Mouse (Mus musculus): Measurements from ENCODE around the gene Ntng1. TPM values are rescaled to one million over a fixed set of nuclear protein-coding genes. Genes with fewer than 3 reads are reported as not detected.

Gene Ntng1
- total RNA-seq (2014; rRNA removed) (under 0.01 TPM in 1 of 2 replicates, not detected in the other), polyA plus RNA-seq (2012; rRNA removed) (not detected in 2 replicates)

DNA sequence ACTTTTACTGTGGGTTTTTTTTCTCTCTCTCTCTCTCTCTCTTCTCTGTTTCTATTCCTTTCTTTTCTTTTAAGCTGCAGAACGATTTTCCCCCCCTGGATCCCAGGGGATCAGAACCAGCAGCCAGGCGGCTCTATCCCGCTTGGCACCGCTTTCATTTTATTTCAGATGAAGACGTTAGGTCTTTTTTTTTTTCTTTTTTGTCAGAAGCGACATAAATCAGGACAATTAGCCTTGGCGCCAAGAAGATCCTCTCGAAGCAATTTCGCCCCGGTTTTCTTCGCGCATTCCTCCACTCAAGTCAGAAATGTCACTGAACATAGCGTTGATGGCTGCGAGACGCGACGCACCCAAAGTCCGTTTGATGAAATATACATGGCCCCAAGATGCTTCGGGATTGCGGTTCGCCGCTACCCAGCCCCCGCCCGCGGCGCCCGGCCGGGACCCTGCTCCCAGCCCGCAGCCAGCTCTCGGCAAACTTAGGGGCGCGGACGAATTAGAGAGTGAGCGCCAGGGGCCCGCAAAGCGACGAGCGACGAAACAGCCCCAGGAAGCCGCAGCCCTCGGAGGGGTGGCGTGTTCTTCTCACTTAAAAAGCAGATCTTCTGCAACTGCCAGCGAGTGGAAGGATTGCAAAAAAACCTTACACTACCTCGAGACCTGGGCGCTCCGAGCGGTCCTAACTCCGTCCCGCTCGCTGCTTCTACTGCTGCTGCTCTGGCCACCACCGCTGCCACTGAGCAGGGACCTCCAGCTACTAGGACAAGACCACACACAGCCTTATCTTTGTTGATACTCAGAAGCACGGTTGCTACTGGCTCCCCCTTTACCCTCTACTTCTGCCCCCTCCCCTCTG lies at the start of gene Ntng1:
Ntng1 (minus strand) TSS at position 806 of the 856 bp plus-strand sequence.
- Histone ChIP-seq H3K27ac (replicated peaks; ENCODE audit: insufficient read depth, low read depth, low read length) (no peak within 1 kb of the TSS), H3K36me3 (ENCODE audit: control insufficient read depth, insufficient read depth, low read length) (no peaks in the 10 kb centered on the region), H3K4me1 (ENCODE audit: control insufficient read depth, insufficient read depth, low read length) (peaks cover 3% of the 10 kb centered on the region; the same call in 1 of the 2 replicates), H3K79me2 (ENCODE audit: control insufficient read depth, insufficient read depth, low read length) (no peaks in the 10 kb centered on the region), H3K27me3 (ENCODE audit: control insufficient read depth, insufficient read depth, low read length) (peaks cover 16% of the 10 kb centered on the region), H3K9ac (ENCODE audit: low read depth, low read length) (no peak within 1 kb of the TSS), H3K4me3 (ENCODE audit: insufficient read depth, low read depth, low read length) (peak within 1 kb of the TSS; percentile 19; the same call in 1 of the 2 replicates)
- TF ChIP-seq CTCF (IDR thresholded peaks at IDR 0.05; ENCODE audit: low read depth, low read length) = no peak
- no peak for TF ChIP-seq POLR2A (IDR thresholded peaks at IDR 0.05; ENCODE audit: extremely low read depth, insufficient read depth, low read length)
- no peak for DNase-seq (ENCODE audit: extremely low read depth, low read depth, low spot score)
- 2% methylated on average over 52 of the region's 52 CpGs for WGBS

DNA sequence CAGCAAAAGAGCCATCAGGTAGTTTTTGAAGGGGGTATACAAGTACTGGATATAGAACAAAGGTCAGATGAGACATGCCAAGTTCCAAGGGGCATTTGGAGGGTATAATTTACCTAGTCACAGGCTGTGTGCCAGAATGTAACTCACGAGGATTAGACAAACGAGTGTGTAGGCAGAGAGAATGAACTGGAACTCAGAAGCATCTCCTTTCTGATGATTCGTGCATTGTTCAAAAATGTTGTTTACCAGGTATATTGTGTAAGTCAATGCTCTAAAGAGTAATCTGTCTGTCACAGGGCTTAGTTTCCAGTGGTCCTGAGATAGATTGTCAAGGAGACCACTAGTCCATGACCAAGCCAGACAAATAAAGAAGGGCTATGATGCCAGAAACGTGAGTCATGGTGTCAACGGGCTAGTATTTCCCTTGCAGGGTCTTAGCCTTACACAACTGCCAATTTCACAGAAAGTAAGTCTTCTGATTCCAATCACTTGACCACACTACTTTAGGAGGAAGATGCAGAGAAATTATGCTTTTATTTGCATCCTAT lies 43.7 kb upstream of the Ntng1 start:
- WGBS = 44% methylated on average over 5 of the region's 5 CpGs
- Histone ChIP-seq H3K27ac (replicated peaks; ENCODE audit: insufficient read depth, low read depth, low read length) (no peak overlapping the region), H3K4me1 (ENCODE audit: control insufficient read depth, insufficient read depth, low read length) (peaks cover 2% of the 10 kb centered on the region), H3K4me3 (ENCODE audit: insufficient read depth, low read depth, low read length) (no peak overlapping the region), H3K79me2 (ENCODE audit: control insufficient read depth, insufficient read depth, low read length) (no peaks in the 10 kb centered on the region), H3K27me3 (ENCODE audit: control insufficient read depth, insufficient read depth, low read length) (no peaks in the 10 kb centered on the region), H3K9ac (ENCODE audit: low read depth, low read length) (no peak overlapping the region), H3K36me3 (ENCODE audit: control insufficient read depth, insufficient read depth, low read length) (no peaks in the 10 kb centered on the region)
- no peak for TF ChIP-seq POLR2A (IDR thresholded peaks at IDR 0.05; ENCODE audit: extremely low read depth, insufficient read depth, low read length)
- no peak for TF ChIP-seq CTCF (IDR thresholded peaks at IDR 0.05; ENCODE audit: low read depth, low read length)
- peak; percentile 16 for DNase-seq (ENCODE audit: extremely low read depth, low read depth, low spot score)

DNA sequence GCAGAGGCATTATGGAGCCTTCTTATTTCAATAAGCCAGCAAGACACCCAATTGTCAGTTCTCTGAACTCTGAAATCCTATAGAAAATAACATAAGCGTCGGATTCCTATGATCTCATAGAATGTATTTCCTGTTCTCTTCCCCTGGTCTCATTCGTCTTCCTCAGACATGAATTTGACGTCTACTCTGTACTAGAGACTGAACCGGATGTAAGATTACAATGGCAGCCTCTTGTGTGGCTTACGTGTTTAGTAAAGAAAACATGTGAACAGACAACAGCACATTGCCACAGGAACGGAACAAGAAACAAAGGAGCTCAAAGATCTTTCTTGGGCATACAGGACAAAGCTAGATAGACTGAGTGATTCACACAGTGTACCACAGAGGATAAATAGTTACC lies 5.3 kb upstream of the Ntng1 start:
- peaks cover 7% of the 10 kb centered on the region; the same call in 1 of the 2 replicates for H3K27me3 ChIP-seq (ENCODE audit: control insufficient read depth, insufficient read depth, low read length)
- H3K4me1 ChIP-seq (ENCODE audit: control insufficient read depth, insufficient read depth, low read length) = no peaks in the 10 kb centered on the region
- no peaks in the 10 kb centered on the region for H3K36me3 ChIP-seq (ENCODE audit: control insufficient read depth, insufficient read depth, low read length)
- 74% methylated on average over 7 of the region's 7 CpGs for WGBS
- no peaks in the 10 kb centered on the region for H3K79me2 ChIP-seq (ENCODE audit: control insufficient read depth, insufficient read depth, low read length)
- no peak overlapping the region for H3K4me3 ChIP-seq (ENCODE audit: insufficient read depth, low read depth, low read length)
- H3K9ac ChIP-seq (ENCODE audit: low read depth, low read length) = no peak overlapping the region
- TF ChIP-seq CTCF (IDR thresholded peaks at IDR 0.05; ENCODE audit: low read depth, low read length) (no peak), POLR2A (IDR thresholded peaks at IDR 0.05; ENCODE audit: extremely low read depth, insufficient read depth, low read length) (no peak)
- DNase-seq (ENCODE audit: extremely low read depth, low read depth, low spot score) = no peak
- H3K27ac ChIP-seq (replicated peaks; ENCODE audit: insufficient read depth, low read depth, low read length) = no peak overlapping the region

DNA sequence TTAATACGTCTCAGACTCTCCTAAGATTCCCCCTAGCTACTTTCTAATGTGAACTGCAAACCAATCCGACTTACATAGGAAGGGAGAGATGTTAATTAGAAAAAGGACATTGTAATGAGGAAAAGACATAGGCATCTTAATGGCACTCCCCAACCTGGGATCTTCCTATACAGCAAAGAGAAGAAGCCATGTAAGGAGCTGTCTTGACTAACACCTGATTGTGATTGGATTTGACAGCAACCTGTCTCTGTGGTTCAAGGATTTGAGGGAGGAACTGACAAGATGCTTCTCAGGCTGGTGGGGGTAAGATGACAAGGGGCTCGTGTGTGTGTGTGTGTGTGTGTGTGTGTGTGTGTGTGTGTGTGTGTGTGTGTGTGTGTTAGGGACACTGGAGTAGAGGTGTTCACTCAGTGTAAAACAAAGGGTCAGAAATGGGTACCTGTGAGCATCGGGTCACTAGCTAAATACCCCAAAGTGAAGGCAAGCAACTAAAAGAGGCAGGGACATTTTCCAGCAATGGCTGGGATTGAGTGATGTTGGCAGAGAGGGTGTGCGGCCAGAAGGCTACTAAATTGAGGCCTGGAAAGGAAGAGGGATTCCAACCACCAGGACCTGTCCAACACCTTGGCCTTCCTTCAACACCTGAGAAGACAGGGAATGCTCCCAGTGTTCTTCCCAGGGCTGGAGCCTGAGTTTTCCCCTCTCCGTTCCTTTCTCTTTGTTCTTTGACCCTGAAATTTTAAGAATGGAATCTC lies 667 bp upstream of the Ntng1 start:
- no peaks in the 10 kb centered on the region for H3K79me2 ChIP-seq (ENCODE audit: control insufficient read depth, insufficient read depth, low read length)
- no peak for DNase-seq (ENCODE audit: extremely low read depth, low read depth, low spot score)
- no peak for TF ChIP-seq CTCF (IDR thresholded peaks at IDR 0.05; ENCODE audit: low read depth, low read length)
- TF ChIP-seq POLR2A (IDR thresholded peaks at IDR 0.05; ENCODE audit: extremely low read depth, insufficient read depth, low read length) = no peak
- H3K4me1 ChIP-seq (ENCODE audit: control insufficient read depth, insufficient read depth, low read length) = peaks cover 3% of the 10 kb centered on the region; the same call in 1 of the 2 replicates
- H3K27ac ChIP-seq (replicated peaks; ENCODE audit: insufficient read depth, low read depth, low read length) = no peak overlapping the region
- H3K4me3 ChIP-seq (ENCODE audit: insufficient read depth, low read depth, low read length) = no peak overlapping the region
- 47% methylated on average over 6 of the region's 6 CpGs for WGBS
- peaks cover 20% of the 10 kb centered on the region for H3K27me3 ChIP-seq (ENCODE audit: control insufficient read depth, insufficient read depth, low read length)
- H3K36me3 ChIP-seq (ENCODE audit: control insufficient read depth, insufficient read depth, low read length) = no peaks in the 10 kb centered on the region
- H3K9ac ChIP-seq (ENCODE audit: low read depth, low read length) = no peak overlapping the region

DNA sequence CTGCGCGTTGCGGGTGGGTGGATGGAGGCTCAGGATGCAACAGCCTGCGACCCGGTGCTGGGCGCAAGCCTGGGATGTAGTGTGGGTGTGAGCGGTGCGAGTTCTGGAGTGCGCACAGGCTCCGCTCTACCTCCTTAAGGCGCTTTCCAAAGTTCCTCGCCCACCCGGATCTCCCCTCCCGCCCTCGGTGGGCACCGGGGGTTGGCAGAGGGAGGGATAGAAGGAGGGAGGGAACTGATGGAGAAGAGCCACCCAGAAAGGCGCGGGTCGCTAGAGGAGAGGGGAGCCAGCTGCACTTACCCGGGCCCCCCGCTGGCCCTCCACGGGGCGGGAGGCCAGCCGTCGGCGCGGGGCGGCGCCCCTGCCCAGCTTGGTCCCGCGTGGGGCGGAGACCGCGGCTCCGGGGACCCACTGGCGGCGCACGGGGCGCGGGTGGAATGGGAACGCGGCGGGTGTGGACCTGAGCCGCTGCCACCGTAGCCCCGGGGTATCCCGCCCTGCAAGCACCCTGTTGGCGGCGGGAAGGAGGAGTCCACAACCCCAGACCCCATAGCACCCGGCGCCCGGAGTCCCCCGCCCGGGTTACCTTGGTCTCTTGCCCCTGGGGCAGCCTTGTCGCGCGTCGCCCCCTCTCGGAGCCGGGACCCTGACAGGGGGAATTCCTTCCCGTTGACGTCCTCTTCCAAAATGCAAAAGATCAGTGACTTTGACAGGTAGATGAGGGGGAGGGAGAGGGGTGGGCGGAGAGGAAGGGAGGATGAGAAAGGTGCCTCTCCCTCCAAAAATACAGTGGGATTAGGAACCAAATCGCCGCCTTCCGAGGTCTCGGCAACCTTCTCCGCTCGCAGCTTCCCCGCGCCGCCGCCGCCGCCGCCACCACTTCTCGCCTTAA lies 1.3 kb downstream of the Ntng1 start:
- Histone ChIP-seq H3K79me2 (ENCODE audit: control insufficient read depth, insufficient read depth, low read length) (no peaks in the 10 kb centered on the region), H3K4me3 (ENCODE audit: insufficient read depth, low read depth, low read length) (no peak overlapping the region; the same call in 1 of the 2 replicates), H3K27ac (replicated peaks; ENCODE audit: insufficient read depth, low read depth, low read length) (no peak overlapping the region), H3K9ac (ENCODE audit: low read depth, low read length) (no peak overlapping the region), H3K36me3 (ENCODE audit: control insufficient read depth, insufficient read depth, low read length) (no peaks in the 10 kb centered on the region), H3K27me3 (ENCODE audit: control insufficient read depth, insufficient read depth, low read length) (peaks cover 15% of the 10 kb centered on the region), H3K4me1 (ENCODE audit: control insufficient read depth, insufficient read depth, low read length) (peaks cover 3% of the 10 kb centered on the region; the same call in 1 of the 2 replicates)
- WGBS = under 1% methylated on average over 76 of the region's 77 CpGs
- DNase-seq (ENCODE audit: extremely low read depth, low read depth, low spot score) = no peak
- TF ChIP-seq POLR2A (IDR thresholded peaks at IDR 0.05; ENCODE audit: extremely low read depth, insufficient read depth, low read length) (no peak), CTCF (IDR thresholded peaks at IDR 0.05; ENCODE audit: low read depth, low read length) (no peak)
